Mouse (Mus musculus) erythroblast, embryonic 14.5 days (primary cell): ENCODE data around the gene Zfyve21.

Experiments used
- GATA1 ChIP-seq: IDR thresholded peaks from 2 replicates; pipeline ENCODE4 v1.6.1; 2012; ENCODE audit warnings: low read length, inconsistent platforms, mixed read lengths
- TAL1 ChIP-seq: IDR thresholded peaks from 3 replicates; pipeline ENCODE4 v1.6.1; 2012; ENCODE audit warnings: low read length, inconsistent platforms, mixed read lengths

DNA sequence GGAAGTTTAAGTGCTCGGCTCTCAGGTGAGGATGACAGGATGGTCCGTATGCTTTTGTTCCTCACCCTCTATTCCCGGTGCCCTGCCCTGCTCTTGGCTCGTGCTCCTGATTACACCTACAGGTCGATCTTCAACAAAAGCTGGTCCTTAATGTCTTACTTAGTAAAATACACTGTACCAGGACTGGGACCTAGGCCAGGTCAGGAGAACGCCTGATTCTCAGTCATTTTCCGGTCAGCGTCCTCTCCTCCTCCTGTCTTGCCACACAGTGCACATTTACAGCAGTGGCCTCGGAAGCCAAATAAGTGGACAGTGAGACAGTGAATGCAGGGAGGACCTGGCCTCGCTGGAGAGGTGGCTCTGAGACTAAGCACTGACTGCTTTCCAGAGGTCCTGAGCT is 43.3 kb upstream of the Zfyve21 start:
- TF ChIP-seq GATA1 (no peak), TAL1 (no peak)
